Mouse (Mus musculus) kidney, adult 2 months (tissue): Measurements from ENCODE around the gene H2al1n. TPM values are rescaled to one million over a fixed set of nuclear protein-coding genes. Genes with fewer than 3 reads are reported as not detected.
"Not testable (repeated sequence)": the region's sequence is repeated elsewhere in the genome, so short reads cannot be mapped to it uniquely, and the experiment has no call there.

ENCODE experiments used
- DNase-seq: peaks from one replicate; pipeline ENCODE4 v3.0.0; 2021
- H3K27ac ChIP-seq: fragments of 200-500 bp; 2 replicates; pipeline ENCODE4 v1.5.1; 2012; ENCODE audit warnings: low read depth, low read length, control low read depth, inconsistent platforms; ENCODE audit not compliant: insufficient read depth
- H3K27me3 ChIP-seq: fragments of 200-500 bp; replicated peaks from 2 replicates; pipeline ENCODE4 v1.6.1; 2012; ENCODE audit warnings: mild to moderate bottlenecking, moderate library complexity, low read length, inconsistent platforms; ENCODE audit not compliant: control insufficient read depth, insufficient read depth
- H3K36me3 ChIP-seq: fragments of 200-500 bp; 2 replicates; pipeline ENCODE4 v1.6.1; 2012; ENCODE audit warnings: mild to moderate bottlenecking, moderate library complexity, low read length, inconsistent platforms; ENCODE audit not compliant: control insufficient read depth, insufficient read depth
- H3K4me1 ChIP-seq: fragments of 200-500 bp; 2 replicates; pipeline ENCODE4 v1.6.1; 2011; ENCODE audit warnings: low read length; ENCODE audit not compliant: control insufficient read depth, insufficient read depth
- H3K4me3 ChIP-seq: fragments of 200-500 bp; 2 replicates; pipeline ENCODE4 v1.5.1; 2011; ENCODE audit warnings: mild to moderate bottlenecking, low read depth, low read length, control low read depth; ENCODE audit not compliant: insufficient read depth
- CTCF ChIP-seq: fragments of 200-500 bp; conservative IDR thresholded peaks from 2 replicates; pipeline ENCODE4 v1.5.1; 2011; ENCODE audit warnings: low read depth, mild to moderate bottlenecking, control low read depth, low read length, moderate library complexity, mixed read lengths; ENCODE audit not compliant: insufficient read depth, insufficient read length
- POLR2A ChIP-seq: fragments of 200-500 bp; IDR thresholded peaks from one replicate; pipeline ENCODE4 v1.6.1; 2011; ENCODE audit warnings: low read depth, low read length, control low read depth
- WGBS: fragments of 180-500 bp; shearing (Covaris S2); methylation state at CpG from one replicate; pipeline ENCODE4 v1.1.7; 2018; 5-methylcytosine and 5-hydroxymethylcytosine counted together
- polyA plus RNA-seq: library from polyadenylated mRNA; depleted of rRNA; stranded (reverse); fragments of >200 nt; gene quantifications from 2 replicates; pipeline ENCODE4 v1.2.3, GENCODE M21; 2012; rRNA removed

Gene H2al1n
- not detected in 2 replicates for polyA plus RNA-seq

DNA sequence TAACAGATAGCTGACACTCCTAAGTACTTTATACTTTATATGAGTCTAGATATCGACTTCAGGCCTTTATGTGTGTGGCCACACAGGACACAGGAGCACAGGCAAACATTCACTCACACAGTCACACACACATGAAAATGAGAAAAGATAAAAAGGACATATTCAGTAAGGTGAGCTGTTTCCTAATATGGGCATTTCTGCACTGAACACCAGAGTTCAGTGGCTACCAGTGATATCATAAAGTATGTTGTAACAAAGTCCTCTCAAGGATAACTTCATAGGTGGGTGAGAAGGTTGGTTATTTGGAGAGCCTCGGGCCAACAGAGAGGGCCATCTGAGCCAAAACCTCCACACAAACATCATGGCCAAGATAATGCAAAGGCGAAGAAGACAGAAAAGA, at the start of gene H2al1n:
Gene H2al1n (plus strand): TSS at position 301 of the 400 bp plus-strand sequence.
- not testable (repeated sequence) for DNase-seq, H3K4me1 ChIP-seq, H3K27ac ChIP-seq, H3K27me3 ChIP-seq, H3K36me3 ChIP-seq, H3K4me3 ChIP-seq
- 83% methylated on average over 3 of the region's 3 CpGs for WGBS

DNA sequence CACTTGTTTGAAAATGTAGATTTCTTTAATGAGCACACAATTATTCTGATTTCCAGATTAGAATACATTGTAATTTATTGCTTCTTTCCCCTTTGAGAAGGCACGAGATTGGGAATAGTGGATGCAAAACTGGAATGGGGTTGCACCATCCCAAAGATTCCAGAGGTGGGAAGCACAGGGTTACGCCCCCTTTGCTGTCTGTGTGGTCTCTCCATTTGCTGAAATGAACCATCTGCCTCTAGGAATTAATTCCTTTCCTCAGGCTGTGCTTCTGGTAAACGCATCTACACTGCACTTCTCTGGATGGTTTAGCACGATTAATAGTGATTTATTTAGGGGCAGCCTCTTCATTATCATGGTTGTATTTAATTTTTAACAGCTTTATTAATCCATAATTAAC, 11.7 kb upstream of the H2al1n start:
- WGBS = 32% methylated on average over 4 of the region's 4 CpGs
- Histone ChIP-seq H3K4me1 (no peaks in the 10 kb centered on the region), H3K36me3 (no peaks in the 10 kb centered on the region), H3K27ac (no peak overlapping the region), H3K4me3 (no peak overlapping the region), H3K27me3 (no peaks in the 10 kb centered on the region)
- no peak for DNase-seq
- no peak for TF ChIP-seq CTCF
- TF ChIP-seq POLR2A = no peak

DNA sequence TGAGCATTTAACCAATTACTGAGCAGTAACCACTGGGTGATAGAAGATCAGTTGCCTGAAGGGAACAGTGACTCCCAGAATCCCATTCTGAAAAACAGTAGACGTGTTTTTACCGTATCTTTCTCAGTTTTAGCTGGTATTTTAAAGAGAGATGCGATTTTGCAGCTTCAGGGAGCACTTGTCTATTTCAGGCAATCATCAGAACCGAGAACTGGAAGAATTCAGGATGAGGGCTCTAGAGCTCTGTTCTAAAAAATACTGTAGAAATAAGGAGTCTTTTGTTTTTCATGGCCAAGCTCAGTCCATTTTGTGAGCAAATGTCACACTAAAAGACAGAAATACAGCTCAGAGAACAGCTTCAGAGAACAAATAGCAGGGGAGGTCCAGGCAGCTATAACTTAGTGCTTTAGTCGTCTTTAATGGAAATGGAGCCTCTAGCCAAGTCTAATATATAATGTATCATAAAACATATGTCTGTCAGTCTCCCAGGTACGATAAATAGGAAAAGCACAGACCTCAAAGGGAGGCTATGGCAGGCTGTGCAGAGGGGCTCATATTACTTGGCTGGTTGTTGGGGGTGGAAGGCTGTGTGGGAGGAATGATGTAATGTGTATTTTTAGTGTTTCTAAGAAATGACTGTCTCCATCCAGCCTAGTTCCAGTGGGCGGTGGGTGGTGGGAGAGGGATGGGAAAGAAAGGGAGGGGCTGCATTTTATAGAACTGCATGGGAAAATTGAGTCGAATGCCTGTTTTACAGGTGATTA, 4.7 kb upstream of the H2al1n start:
- 22% methylated on average over 8 of the region's 8 CpGs for WGBS
- DNase-seq = no peak
- H3K27me3 ChIP-seq = no peaks in the 10 kb centered on the region
- no peak overlapping the region for H3K4me3 ChIP-seq
- H3K4me1 ChIP-seq = no peaks in the 10 kb centered on the region
- H3K27ac ChIP-seq = no peak overlapping the region
- no peaks in the 10 kb centered on the region for H3K36me3 ChIP-seq
- no peak for TF ChIP-seq CTCF

DNA sequence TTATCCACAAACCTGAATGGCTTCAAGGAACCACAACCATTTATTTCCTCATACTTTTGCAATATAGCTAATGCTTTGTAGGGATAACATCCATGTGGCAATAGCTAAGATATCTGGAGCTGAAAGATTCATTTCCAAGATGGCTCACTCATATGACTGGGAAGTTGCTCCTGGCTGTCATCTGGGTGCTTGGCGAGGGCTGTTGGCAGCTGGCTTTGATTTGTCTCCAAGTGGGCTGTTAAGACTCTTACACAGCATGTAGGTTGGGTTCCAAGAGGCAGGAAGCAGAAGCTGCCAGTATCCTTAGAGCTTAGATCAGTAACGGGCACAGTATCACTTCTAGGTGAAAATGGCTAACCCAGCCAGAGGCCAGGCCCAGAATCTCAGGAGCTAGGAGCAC, 18.3 kb downstream of the H2al1n start:
- no peak for TF ChIP-seq POLR2A
- TF ChIP-seq CTCF = no peak
- Histone ChIP-seq H3K4me3 (no peak overlapping the region), H3K4me1 (no peaks in the 10 kb centered on the region), H3K27me3 (no peaks in the 10 kb centered on the region), H3K36me3 (no peaks in the 10 kb centered on the region), H3K27ac (no peak overlapping the region)
- 81% methylated on average over 2 of the region's 2 CpGs for WGBS
- DNase-seq = no peak

DNA sequence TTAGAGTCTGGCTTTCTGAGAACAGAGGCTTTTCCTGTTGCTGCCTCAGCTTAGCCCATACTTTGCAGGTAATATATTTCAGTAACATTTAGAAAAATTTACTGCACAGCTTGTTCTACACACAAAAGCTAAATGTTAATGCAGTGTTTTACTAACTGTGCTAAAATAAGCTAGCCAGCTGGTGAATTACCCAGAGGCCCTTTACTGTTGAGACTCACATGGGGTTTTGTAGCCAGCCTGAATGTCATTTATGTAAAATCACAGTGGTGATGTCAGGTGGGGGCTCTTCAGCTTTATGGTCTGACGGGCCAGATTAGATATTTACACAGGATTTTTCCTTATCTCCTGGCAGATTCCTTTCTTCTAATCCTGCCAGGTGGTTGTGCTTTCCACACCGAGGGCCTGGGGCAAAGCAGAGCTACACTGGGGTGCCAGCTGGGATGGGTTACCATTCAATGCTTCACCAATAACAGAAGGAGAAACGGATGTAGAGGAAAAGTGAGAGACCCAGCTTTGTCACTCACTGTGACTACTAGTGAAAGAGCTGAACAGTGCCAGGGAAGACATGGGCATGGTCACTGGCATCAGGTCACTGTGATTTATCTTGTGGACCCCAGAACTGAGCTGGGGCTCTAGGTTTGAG, 48.8 kb downstream of the H2al1n start:
- H3K27me3 ChIP-seq = no peaks in the 10 kb centered on the region
- TF ChIP-seq CTCF = no peak
- no peaks in the 10 kb centered on the region for H3K36me3 ChIP-seq
- no peaks in the 10 kb centered on the region for H3K4me1 ChIP-seq
- no peak for DNase-seq
- WGBS = 65% methylated on average over 3 of the region's 3 CpGs
- H3K4me3 ChIP-seq = no peak overlapping the region
- H3K27ac ChIP-seq = no peak overlapping the region
